Mouse (Mus musculus) liver (tissue): ENCODE measurements at regions not wholly inside any gene's neighbourhood (a gene's known extent, or its start where the extent isn't known, plus 50 kb on each side); places are given as distances from the start of the nearest gene placed in this dataset.

Experiments
- DNase-seq: peaks from one replicate; pipeline ENCODE4 v3.0.0-alpha.2; 2020; ENCODE audit warnings: mixed read lengths

DNA sequence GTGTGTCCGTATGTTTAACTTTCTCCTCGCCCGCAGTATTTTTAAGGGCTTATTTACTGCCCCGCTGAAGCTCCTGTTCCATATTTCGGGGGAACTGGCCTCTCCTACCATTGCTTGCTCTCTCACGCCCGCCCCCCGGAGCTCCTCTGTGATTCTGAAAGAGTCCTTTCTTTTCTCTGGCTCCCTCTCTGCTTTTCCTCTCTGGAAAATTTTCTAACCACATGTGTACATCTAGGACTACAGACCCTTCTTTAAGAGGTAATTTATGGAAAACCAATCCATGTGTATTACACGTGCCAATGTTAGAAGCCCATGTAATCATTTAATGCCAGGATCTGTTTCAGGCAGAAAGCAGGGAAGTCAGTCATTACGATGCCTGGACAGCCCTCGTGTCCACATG lies 106.6 kb upstream of the Oxgr1 start:
- no peak for DNase-seq

DNA sequence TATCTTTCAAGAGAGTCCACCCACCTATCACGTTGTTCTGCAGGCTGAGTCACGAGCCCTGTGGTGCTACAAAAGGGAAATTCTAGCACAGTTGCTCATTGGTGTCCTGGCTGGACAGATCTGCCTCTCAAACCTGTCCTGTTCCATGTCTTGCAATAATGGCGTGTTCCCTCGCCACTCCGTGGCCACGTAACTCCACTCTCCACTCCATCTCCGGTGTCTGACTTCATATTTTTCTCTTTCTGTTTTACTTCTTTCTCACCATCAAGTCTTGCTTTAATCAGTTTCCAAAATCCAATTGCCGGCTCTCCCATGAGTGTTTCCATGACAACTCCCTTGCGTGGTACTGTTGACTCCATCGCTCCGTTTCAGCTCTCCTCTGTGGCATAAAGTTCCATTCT lies 107.1 kb upstream of the Oxgr1 start:
- DNase-seq, result no peak

DNA sequence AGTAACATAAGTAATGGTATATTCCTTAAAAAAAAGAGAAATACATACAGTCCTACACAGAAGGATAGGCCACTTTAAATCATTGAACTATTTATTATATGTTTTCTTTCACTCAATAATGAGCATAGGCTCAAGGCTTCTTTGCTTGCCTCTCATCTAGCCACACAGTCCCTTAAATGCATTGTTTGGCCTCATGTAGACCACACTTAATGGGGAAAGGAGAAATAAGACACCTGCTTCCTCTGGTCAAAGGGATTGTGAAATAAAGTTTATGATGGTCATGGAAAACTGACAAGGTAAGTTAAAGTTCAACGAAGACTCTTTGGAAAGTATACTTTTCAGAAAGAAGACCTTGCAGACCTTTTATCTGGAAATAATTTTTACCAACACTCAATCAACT lies 108.4 kb upstream of the Oxgr1 start:
- no peak for DNase-seq

DNA sequence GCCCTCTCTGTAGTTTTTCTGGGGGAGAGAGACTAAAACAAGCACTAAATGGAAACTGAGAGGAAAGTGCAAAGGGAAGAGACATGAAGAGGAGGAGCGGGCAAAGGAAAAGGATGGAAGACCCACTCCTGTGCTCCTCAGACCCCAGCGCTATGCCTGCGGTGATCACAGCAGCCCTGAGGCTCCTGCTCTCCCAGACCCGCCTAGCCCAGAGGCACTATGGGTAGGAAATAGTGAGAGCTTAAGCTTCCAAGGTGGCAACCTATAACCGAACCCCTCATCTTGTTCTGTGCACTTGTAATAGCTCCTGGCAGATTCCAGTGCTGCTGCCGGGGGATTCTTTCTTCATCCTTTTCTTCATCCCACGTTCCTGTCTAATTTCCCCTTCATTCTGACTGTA lies 112.2 kb upstream of the Oxgr1 start:
- DNase-seq, result no peak

DNA sequence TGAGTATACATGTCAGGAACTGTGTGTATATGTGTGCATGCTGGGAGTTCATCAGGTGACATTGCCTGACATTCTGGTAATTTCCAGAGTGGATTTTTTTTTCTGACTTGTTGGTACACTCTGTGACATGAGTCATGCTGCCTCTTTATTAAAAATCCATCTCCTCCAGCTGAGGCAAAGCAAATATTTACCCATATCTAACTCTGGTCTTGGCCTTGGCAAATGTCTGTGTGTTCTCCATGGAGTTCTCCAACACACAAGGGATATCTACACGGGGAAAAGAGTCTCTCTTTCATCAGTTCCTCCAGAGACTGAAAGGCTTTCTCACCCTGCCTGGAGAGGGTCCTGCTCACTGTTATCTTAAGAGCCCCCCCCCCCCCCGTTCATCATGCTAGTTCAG lies 111.3 kb upstream of the Mbnl2 start:
- DNase-seq, result no peak

DNA sequence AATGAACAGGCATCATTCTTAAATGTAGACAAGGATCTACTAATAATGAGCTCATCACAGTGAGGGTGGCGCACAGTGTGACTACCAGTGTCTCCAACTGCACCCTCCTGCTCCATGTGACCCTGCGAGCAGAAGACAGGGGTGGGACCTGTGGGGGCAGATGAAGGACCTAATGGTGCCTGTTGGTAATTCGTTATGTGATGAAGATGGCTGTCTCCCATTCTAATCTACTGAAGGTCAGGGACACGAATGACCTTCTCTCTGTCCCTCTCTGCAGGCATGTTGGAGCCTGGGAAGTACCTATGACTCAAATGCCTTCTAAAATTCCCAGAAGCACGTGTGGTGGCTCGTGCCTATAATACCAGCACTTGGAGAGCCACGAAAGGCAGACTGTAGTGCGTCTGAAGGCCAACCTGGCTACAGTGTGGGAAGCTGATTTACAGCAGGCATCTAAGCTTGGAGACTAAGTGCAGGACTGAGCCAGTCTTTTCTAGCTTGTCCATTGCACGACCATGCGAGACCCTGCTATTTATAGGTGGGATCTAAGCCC lies 109.9 kb upstream of the Mbnl2 start:
- no peak for DNase-seq

DNA sequence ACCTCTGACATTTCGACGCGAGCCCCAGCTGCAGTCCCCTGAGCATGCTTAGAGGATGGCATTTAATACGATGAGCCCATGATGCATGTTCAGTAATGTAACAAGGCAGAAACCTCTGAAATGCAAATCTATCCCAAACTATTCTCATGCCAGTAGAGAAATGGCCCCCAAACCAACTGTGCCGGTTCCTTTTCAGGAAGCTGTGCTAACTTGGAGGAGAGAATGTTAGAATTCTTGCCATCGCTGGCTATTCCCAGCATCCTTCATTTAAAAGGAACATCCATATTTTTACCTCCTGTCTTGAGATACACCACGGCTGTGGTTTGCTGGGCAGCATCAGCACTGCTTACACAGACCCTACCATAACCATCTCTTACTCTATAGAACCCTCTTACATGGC lies 104.7 kb upstream of the Mbnl2 start:
- DNase-seq, result no peak

DNA sequence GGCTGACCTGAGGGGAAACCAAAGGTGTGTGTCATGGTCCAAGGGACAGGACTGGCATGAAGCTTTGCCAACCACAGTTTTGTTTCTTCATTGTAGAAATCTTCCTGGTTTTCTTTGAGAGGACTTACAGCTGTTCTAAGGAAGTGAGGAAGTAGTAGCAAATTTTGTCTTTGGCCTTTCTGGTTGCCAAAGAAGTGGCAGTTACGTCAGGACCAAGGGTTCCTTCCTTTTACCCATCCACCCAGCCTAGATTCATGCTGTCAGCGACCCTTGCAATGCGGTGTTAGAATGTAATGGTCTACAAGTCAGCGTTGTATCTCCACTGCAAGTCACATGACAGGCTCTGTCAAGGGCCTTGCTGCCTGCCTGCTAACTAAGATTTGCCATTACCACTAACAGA lies 103.4 kb upstream of the Mbnl2 start:
- DNase-seq, result no peak

DNA sequence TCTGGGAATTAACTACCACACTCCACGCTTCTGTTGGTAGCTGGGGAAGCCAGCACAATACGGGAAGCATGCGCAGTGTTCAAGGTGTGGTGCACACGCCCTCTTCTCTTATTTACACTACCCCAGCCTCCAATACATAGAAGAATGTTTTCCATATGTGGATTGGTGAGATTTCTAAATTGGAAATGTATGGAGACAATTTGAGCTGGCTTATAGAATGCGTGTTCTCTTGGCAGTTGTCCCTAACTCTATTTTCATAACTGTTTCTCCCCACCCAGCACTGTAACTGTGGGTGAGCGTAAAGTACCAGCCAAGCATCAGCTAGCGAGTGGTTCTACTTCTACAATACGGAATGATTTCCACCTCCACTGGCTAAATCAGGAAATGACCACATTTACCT lies 102.6 kb upstream of the Mbnl2 start:
- DNase-seq, result no peak

DNA sequence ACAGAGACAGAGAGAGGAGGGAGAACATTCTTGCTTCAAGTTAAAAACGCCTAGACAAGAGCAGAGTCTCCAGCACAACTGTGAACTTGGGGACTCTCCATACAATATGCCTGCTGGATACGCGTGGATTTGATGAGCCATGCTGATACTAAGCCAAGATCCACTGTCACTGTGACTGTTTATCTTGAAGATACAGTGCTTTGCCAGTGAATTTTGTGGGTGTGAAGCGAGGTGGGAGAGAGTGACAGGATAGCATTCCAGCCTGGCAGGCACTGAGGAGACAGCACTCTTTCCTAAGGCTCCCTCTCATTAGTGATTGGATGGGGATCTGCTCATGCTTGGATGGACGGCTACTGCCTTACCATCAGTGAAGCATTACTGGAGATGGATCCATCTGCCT lies 100.9 kb upstream of the Mbnl2 start:
- DNase-seq, result no peak

DNA sequence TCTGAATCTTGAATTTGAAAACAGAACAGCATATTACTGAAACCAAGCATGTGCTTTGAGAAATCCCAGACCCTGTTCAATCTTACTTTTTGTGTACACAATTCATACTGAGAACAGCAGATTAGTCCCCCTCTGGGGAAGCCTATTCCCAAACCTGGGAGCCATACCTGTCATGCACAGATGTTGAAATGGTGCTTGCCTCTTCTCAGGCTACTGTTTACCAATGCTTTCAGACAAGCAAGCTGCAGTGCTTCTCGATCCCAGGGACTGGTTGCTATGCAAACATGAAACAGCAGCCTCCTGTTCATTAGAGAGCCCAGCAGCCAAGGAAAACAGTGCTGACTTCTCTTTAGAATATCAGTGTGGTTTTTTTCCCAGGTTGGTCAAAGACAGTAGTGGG lies 80.3 kb upstream of the Mbnl2 start:
- DNase-seq, result no peak

DNA sequence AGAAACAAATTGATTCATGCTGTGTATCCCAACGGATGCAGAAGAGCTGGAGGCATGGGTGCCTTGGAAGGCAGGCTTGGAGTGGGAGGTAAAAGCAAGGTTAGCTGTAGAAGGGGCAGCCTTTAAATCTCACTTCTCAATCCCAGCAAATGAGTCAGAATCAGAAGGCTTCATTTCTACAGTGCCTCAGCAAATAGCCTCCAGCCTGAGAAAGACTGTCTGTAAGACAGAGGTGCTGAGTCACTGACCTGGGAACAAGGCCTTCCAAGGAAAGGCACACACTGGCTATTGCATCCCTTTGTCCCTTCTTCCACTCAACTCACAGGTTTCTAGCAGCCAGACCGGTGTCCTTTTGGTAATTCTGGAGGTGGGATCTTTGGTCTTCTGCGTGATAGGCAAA lies 63.7 kb upstream of the Mbnl2 start:
- DNase-seq, result no peak

DNA sequence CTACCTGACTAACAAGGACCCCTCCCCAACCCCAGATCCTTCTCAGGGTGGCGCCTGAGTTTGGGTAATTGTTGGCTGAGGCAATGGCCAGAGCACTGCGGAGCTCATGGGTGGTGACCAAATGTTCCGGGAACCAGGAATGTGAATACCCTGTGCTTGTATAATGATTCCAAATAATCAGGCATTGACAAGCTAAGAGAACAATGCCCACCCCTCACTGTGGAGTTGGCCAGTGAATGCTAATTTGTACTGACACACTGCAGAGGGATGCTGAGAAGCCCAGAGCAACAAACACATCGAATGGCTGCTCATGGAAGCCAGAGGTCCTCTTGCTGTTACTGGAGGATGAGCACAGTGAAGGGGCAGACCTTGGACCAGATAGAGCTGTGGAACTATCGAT lies 62.8 kb upstream of the Mbnl2 start:
- no peak for DNase-seq

DNA sequence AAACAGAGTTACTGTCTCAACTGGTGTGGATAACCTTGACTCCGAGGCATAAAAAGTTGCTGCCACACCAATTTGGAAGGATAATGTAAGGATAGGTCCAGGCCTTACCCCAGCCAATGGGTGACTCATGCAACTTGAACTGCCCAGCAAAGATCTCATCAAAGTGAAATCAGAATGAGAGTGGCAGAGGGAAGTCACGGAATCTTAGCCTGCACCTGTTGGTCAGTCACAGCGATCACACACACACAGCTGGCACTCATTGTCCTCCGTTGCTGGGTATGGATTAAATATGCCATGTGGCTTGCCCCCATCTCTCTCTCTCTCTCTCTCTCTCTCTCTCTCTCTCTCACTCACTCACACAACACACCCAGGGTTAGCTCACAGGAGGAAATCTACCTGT lies 56.2 kb upstream of the Mbnl2 start:
- no peak for DNase-seq

DNA sequence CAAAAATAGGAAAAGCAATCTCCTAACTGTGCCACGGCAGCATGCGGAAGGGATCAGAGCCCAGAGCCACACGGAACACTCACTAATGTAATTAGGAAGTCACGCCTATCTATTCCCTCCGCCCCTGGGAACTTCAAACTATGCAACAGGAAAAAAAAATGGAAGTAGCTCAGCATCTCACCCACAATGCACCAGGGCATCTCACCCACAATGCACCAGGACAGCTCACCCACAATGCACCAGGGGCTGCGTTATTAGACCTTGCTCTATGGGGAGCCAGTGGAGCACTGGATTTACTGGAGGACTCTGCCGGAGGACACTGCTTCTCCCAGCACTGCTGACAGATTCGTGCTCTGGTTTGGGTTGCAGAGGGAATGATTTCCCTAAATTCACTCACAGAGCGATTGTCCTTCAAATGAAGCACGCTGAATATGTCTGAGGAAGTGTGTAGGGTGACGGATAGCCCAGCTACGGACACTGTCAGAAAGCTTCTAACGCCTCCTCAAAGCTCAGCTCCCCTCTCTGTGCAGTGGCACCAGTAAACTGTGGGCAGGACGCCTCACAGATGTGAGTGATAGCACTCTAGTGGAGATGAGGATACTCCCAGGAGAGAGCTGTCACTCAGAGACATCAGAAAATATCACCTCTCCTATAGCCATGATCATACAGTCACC lies 51.8 kb upstream of the Mbnl2 start:
- no peak for DNase-seq

DNA sequence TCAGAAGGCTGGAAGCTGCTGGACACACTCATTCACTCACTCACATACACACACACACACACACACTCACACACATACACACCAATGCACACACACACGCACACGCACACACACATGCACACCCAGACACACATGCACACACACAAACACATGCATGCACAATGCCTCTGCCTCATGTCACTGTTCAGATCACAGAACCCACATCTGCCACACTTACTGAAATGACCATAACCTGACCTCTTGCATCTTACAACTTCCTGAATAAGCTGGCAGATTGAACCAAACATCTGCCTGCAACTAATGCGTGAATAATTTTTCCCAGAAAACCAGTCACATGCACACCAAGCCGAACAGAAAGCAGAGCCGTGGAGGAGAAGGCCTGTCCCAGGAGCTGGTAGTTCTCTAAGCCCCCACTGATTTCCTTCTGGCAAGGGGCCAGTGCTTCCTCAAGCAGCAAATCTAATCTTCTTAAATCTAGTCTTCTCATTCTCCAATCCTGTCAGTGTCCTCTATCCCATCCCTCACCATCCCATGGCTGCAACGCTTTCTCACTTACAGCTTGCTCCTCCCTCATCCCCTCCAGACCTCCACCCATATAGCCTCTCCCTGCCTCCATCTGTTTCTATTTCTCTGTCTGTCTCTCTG lies 51.1 kb upstream of the Mbnl2 start:
- DNase-seq, result peak; percentile 14

DNA sequence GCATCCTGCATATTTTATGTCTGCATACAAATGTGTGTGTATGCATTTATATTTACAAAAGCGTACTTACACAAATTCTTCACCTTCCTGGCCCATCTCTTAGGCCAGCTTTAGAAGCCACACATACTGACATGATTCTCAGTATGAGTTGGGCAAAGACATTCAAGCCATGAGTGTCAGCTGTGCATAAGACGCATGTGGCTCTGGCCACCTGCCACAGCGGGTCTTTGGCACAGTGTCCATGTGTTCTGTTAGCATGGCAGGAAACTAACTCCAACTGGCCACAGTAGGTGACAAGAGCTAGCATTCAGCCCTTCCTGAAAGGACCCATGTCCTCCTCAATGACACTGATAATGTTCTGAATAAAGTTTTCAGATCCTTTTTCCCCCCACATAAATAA lies 49.8 kb upstream of the Mbnl2 start:
- DNase-seq, result no peak
